In genomic region chr16:41834637-41835036, GRCm38 (mm10) we compare ENCODE assay signal across 22 mouse cellular contexts.
DNase-seq lines count a peak whose midpoint lies in the region; ATAC-seq and TF ChIP-seq lines count a peak whose summit lies in the region.
"Had no signal": no experiment of that assay in that cellular context is flagged by ENCODE, and none has a peak within 500 bp of the region (broad histone marks: within the 10 kb centered on the region; RNA-seq: fewer than 3 reads in every experiment).

No protein-coding gene starts in this region.

- peak; percentile 91 for ATAC-seq in kidney, embryonic 14.5 days (ENCODE audit: low FRiP score, low TSS enrichment)
- peak; percentile 94 for ATAC-seq in kidney, embryonic 15.5 days (replicated peaks; ENCODE audit: low FRiP score)
- ATAC-seq in kidney, embryonic 16.5 days (ENCODE audit: low FRiP score, low TSS enrichment), result peak; percentile 81; the same call in 1 of the 2 replicates
- no peak; the same call in 1 of the 2 replicates for ATAC-seq in kidney, postnatal 0 days (replicated peaks; ENCODE audit: low FRiP score, low read depth)
- ATAC-seq: activated CD4-positive, CD25-positive, alpha-beta regulatory T cell, adult 4 months; CD4-positive, CD25-positive, alpha-beta regulatory T cell, adult 4 months; Patski had no signal

- no peak for DNase-seq in kidney, adult 9 months
- no peak for DNase-seq in kidney, postnatal 4 days
- no peak for DNase-seq in kidney, adult 18-20 months
- peak; percentile 59 for DNase-seq in kidney, postnatal 0 days (ENCODE audit: low spot score)
- no peak for DNase-seq in kidney, adult 8-10 months
- DNase-seq: adrenal gland, adult 2 months; adrenal gland, adult 8-10 months; adrenal gland, postnatal 10 days; adrenal gland, postnatal 14 days; adrenal gland, postnatal 25 days; adrenal gland, postnatal 36 days; B cell, adult 2 months; cerebellum, adult 11 months; cerebellum, adult 11-12 months had no signal

- H3K4me1 ChIP-seq in kidney, embryonic 14.5 days (ENCODE audit: control insufficient read depth, insufficient read depth, low read length), result no peaks in the 10 kb centered on the region
- no peaks in the 10 kb centered on the region for H3K4me1 ChIP-seq in kidney, embryonic 15.5 days
- no peaks in the 10 kb centered on the region for H3K4me1 ChIP-seq in kidney, embryonic 16.5 days (ENCODE audit: insufficient read depth, low read length)
- no peaks in the 10 kb centered on the region for H3K4me1 ChIP-seq in kidney, postnatal 0 days (replicated peaks; ENCODE audit: insufficient read depth, low read length)

- no peaks in the 10 kb centered on the region for H3K27me3 ChIP-seq in kidney, embryonic 14.5 days (ENCODE audit: control insufficient read depth, insufficient read depth, low read length)
- no peaks in the 10 kb centered on the region for H3K27me3 ChIP-seq in kidney, embryonic 15.5 days
- no peaks in the 10 kb centered on the region for H3K27me3 ChIP-seq in kidney, embryonic 16.5 days (ENCODE audit: insufficient read depth, low read length)
- no peaks in the 10 kb centered on the region for H3K27me3 ChIP-seq in kidney, postnatal 0 days (ENCODE audit: insufficient read depth, low read length)
- H3K27me3 ChIP-seq: CH12.LX, Patski had no signal

- H3K4me3 ChIP-seq in kidney, embryonic 14.5 days (ENCODE audit: low read length), result no peak overlapping the region
- no peak overlapping the region for H3K4me3 ChIP-seq in kidney, embryonic 15.5 days (replicated peaks)
- no peak overlapping the region for H3K4me3 ChIP-seq in kidney, embryonic 16.5 days (ENCODE audit: low read length)
- H3K4me3 ChIP-seq in kidney, postnatal 0 days (replicated peaks; ENCODE audit: low read depth, low read length), result no peak overlapping the region

- no peak for TF ChIP-seq CTCF in kidney, postnatal 0 days (IDR thresholded peaks at IDR 0.05; ENCODE audit: low read depth)

- H3K27ac ChIP-seq in kidney, embryonic 14.5 days (ENCODE audit: low read depth, low read length), result no peak overlapping the region
- H3K27ac ChIP-seq in kidney, embryonic 15.5 days, result no peak overlapping the region
- H3K27ac ChIP-seq in kidney, embryonic 16.5 days (ENCODE audit: low read length), result no peak overlapping the region
- no peak overlapping the region for H3K27ac ChIP-seq in kidney, postnatal 0 days

- no peaks in the 10 kb centered on the region for H3K36me3 ChIP-seq in kidney, embryonic 14.5 days (ENCODE audit: control insufficient read depth, insufficient read depth, low read length)
- H3K36me3 ChIP-seq in kidney, embryonic 15.5 days, result no peaks in the 10 kb centered on the region
- no peaks in the 10 kb centered on the region for H3K36me3 ChIP-seq in kidney, embryonic 16.5 days (ENCODE audit: insufficient read depth, low read length)
- H3K36me3 ChIP-seq in kidney, postnatal 0 days (ENCODE audit: insufficient read depth, low read length), result no peaks in the 10 kb centered on the region
- H3K36me3 ChIP-seq: G1E had no signal

- WGBS in kidney, embryonic 14.5 days, result 40% methylated on average over 3 of the region's 3 CpGs
- 42% methylated on average over 3 of the region's 3 CpGs for WGBS in kidney, embryonic 15.5 days
- WGBS in kidney, embryonic 16.5 days, result 36% methylated on average over 3 of the region's 3 CpGs
- 35% methylated on average over 3 of the region's 3 CpGs for WGBS in kidney, postnatal 0 days

- no peaks in the 10 kb centered on the region for H3K9me3 ChIP-seq in kidney, embryonic 14.5 days (ENCODE audit: control insufficient read depth, low read length)
- no peaks in the 10 kb centered on the region for H3K9me3 ChIP-seq in kidney, embryonic 15.5 days (replicated peaks)
- H3K9me3 ChIP-seq in kidney, embryonic 16.5 days (ENCODE audit: low read length), result no peaks in the 10 kb centered on the region
- no peaks in the 10 kb centered on the region for H3K9me3 ChIP-seq in kidney, postnatal 0 days (replicated peaks; ENCODE audit: low read length)
- H3K9me3 ChIP-seq: G1E had no signal

- no peak overlapping the region for H3K9ac ChIP-seq in kidney, embryonic 14.5 days (ENCODE audit: low read depth, low read length)
- H3K9ac ChIP-seq in kidney, embryonic 15.5 days, result no peak overlapping the region
- H3K9ac ChIP-seq in kidney, embryonic 16.5 days (replicated peaks; ENCODE audit: low read length), result no peak overlapping the region
- H3K9ac ChIP-seq in kidney, postnatal 0 days (ENCODE audit: low read depth, low read length), result no peak overlapping the region

- no peak overlapping the region for H3K4me2 ChIP-seq in kidney, embryonic 14.5 days (replicated peaks; ENCODE audit: low read depth, low read length)
- H3K4me2 ChIP-seq in kidney, embryonic 15.5 days, result no peak overlapping the region
- H3K4me2 ChIP-seq in kidney, embryonic 16.5 days (replicated peaks; ENCODE audit: low read depth, low read length), result no peak overlapping the region
- no peak overlapping the region for H3K4me2 ChIP-seq in kidney, postnatal 0 days (ENCODE audit: low read length)
